Mouse (Mus musculus): Measurements from ENCODE around the gene Crocc2.

The Crocc2 gene

DNA sequence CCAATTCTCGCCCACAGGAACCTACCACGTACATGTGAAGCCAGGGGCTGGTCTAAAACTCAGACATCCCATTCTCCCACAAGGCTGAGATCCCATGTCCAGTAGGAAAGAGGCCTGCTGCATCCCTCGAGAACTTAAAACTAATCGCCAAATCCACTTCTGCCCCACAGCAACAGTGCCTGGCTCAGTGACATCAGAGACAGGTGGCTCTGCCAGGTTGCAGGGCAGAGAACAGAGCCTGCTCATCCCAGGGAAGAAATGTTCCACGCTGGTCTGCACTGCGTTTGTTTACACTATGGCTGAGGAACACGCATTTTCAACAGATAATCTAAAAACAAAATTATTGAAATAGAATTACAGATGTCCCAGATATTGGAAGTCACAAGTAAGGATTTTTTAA is 108.5 kb downstream of the Crocc2 start:
- ChIA-PET CTCF (no interaction called here), POLR2A (no interaction called here)

Measured in embryonic stem cell, embryonic (primary cell).